In the genomic region with DNA sequence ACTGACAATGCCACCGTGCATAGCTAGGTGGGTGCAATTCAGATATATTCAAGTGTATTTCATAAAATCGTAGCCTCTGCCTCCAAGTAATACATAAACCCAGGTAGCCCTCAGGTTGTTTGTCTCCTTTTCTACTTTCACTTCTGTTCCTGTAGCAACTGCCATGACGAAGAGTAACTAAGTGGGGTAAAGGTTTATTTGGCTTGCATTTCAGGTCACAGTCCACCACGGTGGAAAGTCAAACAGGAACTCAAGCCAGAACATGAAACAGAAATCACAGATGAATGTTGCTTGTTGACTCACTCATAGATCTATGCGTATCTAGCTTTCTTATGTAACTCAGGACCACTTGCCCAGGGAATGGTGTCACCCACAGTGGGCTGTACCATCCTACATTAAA, we compare ENCODE assay signal across 27 mouse cellular contexts.
DNase-seq lines count a peak whose midpoint lies in the region; ATAC-seq and TF ChIP-seq lines count a peak whose summit lies in the region.
"Had no signal": no experiment of that assay in that cellular context is flagged by ENCODE, and none has a peak within 500 bp of the region (broad histone marks: within the 10 kb centered on the region; RNA-seq: fewer than 3 reads in every experiment).

No protein-coding gene starts in this region.

- H3K36me3 ChIP-seq in kidney, embryonic 16.5 days (ENCODE audit: insufficient read depth, low read length), result no peaks in the 10 kb centered on the region
- no peaks in the 10 kb centered on the region for H3K36me3 ChIP-seq in stomach, postnatal 0 days (ENCODE audit: control insufficient read depth, insufficient read depth, low read length)
- H3K36me3 ChIP-seq: embryonic facial prominence, embryonic 13.5 days; forebrain, embryonic 10.5 days; forebrain, embryonic 15.5 days; heart, embryonic 13.5 days; liver, embryonic 13.5 days had no signal

- H3K9me3 ChIP-seq in kidney, embryonic 16.5 days (ENCODE audit: low read length), result no peaks in the 10 kb centered on the region
- H3K9me3 ChIP-seq in stomach, postnatal 0 days (ENCODE audit: control insufficient read depth, low read length), result no peaks in the 10 kb centered on the region
- H3K9me3 ChIP-seq: embryonic facial prominence, embryonic 13.5 days; forebrain, embryonic 10.5 days; forebrain, embryonic 15.5 days; heart, embryonic 13.5 days; liver, embryonic 13.5 days had no signal

- no peak overlapping the region for H3K9ac ChIP-seq in kidney, embryonic 16.5 days (replicated peaks; ENCODE audit: low read length)
- no peak overlapping the region for H3K9ac ChIP-seq in stomach, postnatal 0 days (ENCODE audit: low read length)
- H3K9ac ChIP-seq: embryonic facial prominence, embryonic 13.5 days; forebrain, embryonic 15.5 days; heart, embryonic 13.5 days; hindbrain, embryonic 14.5 days; liver, embryonic 13.5 days; lung, embryonic 14.5 days had no signal

- no peak for TF ChIP-seq EP300 in stomach, postnatal 0 days (optimal IDR thresholded peaks at IDR 0.05)

- no peak overlapping the region for H3K4me2 ChIP-seq in kidney, embryonic 16.5 days (replicated peaks; ENCODE audit: low read depth, low read length)
- no peak overlapping the region for H3K4me2 ChIP-seq in stomach, postnatal 0 days (replicated peaks; ENCODE audit: low read depth)
- H3K4me2 ChIP-seq: embryonic facial prominence, embryonic 13.5 days; forebrain, embryonic 15.5 days; heart, embryonic 13.5 days; hindbrain, embryonic 14.5 days; liver, embryonic 13.5 days; lung, embryonic 14.5 days had no signal

- ATAC-seq in kidney, embryonic 16.5 days (ENCODE audit: low FRiP score, low TSS enrichment), result no peak
- ATAC-seq in stomach, postnatal 0 days (ENCODE audit: low FRiP score, low TSS enrichment), result peak; percentile 84
- ATAC-seq: activated CD4-positive, CD25-positive, alpha-beta regulatory T cell, adult 4 months; forebrain, embryonic 15.5 days had no signal

- peak; percentile 44 for DNase-seq in heart, adult 11 months
- DNase-seq in heart, adult 18-20 months, result no peak
- DNase-seq in kidney, adult 8-10 months, result peak; percentile 42 to 71
- peak; percentile 12 for DNase-seq in kidney, postnatal 14 days
- DNase-seq in stomach, postnatal 0 days (ENCODE audit: low spot score), result peak; percentile 23
- DNase-seq in ovary, adult 18-20 months (ENCODE audit: low spot score), result no peak
- DNase-seq: adrenal gland, adult 2 months; adrenal gland, postnatal 36 days; cerebellum, adult 18-20 months; cerebellum, postnatal 10 days; gastrocnemius, postnatal 36 days; heart, postnatal 10 days; liver, embryonic 13.5 days; lung, embryonic 14.5 days; lung, postnatal 14 days; midbrain, embryonic 14.5 days; retina, postnatal 1 day; right cerebral cortex, postnatal 14 days; spleen, adult 18-20 months; thymus, postnatal 4 days had no signal

- WGBS in kidney, embryonic 16.5 days, result 86% methylated on average over 5 of the region's 5 CpGs
- WGBS in stomach, postnatal 0 days, result 69% methylated on average over 5 of the region's 5 CpGs

- no peak overlapping the region for H3K27ac ChIP-seq in kidney, embryonic 16.5 days (ENCODE audit: low read length)
- H3K27ac ChIP-seq in stomach, postnatal 0 days (replicated peaks), result no peak overlapping the region
- H3K27ac ChIP-seq: embryonic facial prominence, embryonic 13.5 days; forebrain, embryonic 10.5 days; forebrain, embryonic 15.5 days; heart, embryonic 13.5 days; hindbrain, embryonic 14.5 days; liver, embryonic 13.5 days had no signal

- no peaks in the 10 kb centered on the region for H3K4me1 ChIP-seq in kidney, embryonic 16.5 days (ENCODE audit: insufficient read depth, low read length)
- H3K4me1 ChIP-seq in stomach, postnatal 0 days (replicated peaks; ENCODE audit: control insufficient read depth, insufficient read depth), result no peaks in the 10 kb centered on the region
- H3K4me1 ChIP-seq: embryonic facial prominence, embryonic 13.5 days; forebrain, embryonic 15.5 days; liver, embryonic 13.5 days had no signal

- no peak for TF ChIP-seq CTCF in stomach, postnatal 0 days (IDR thresholded peaks at IDR 0.05; ENCODE audit: low read depth)

- no peaks in the 10 kb centered on the region for H3K27me3 ChIP-seq in kidney, embryonic 16.5 days (ENCODE audit: insufficient read depth, low read length)
- H3K27me3 ChIP-seq in stomach, postnatal 0 days (ENCODE audit: control insufficient read depth, insufficient read depth, low read length), result no peaks in the 10 kb centered on the region
- H3K27me3 ChIP-seq: embryonic facial prominence, embryonic 13.5 days; forebrain, embryonic 15.5 days; heart, embryonic 13.5 days; liver, embryonic 13.5 days had no signal

- H3K4me3 ChIP-seq in kidney, embryonic 16.5 days (ENCODE audit: low read length), result no peak overlapping the region
- no peak overlapping the region for H3K4me3 ChIP-seq in stomach, postnatal 0 days (ENCODE audit: low read depth, low read length)
- H3K4me3 ChIP-seq: embryonic facial prominence, embryonic 13.5 days; forebrain, embryonic 10.5 days; forebrain, embryonic 15.5 days; heart, embryonic 13.5 days; liver, embryonic 13.5 days had no signal

Comparison
In these comparisons a context has a peak if more than half of its experiments do, and no peak if none do; other contexts are left out.
1. DNase-seq: peak in heart, adult 11 months (single experiment), kidney, adult 8-10 months (2 of 2), kidney, postnatal 14 days (single experiment) and stomach, postnatal 0 days (single experiment); none in heart, adult 18-20 months (0 of 2) and ovary, adult 18-20 months (single experiment).